Mouse (Mus musculus): ENCODE results near the gene Ubash3b. TPM values are rescaled to one million over a fixed set of nuclear protein-coding genes. Genes with fewer than 3 reads are reported as not detected.

Gene Ubash3b
- polyA plus RNA-seq (2014; fragmentation: Illumina TruSeq; extraction: RNeasy Lipid Tissue Mini Kit (QIAGEN cat#74804); ENCODE audit: low read depth, low replicate concordance), result 0.53 TPM

GRCm38 (mm10) chr9:41161413-41161812 is at the start of gene Ubash3b:
Ubash3b (minus strand) TSS chr9:41161697.

GRCm38 (mm10) chr9:41004415-41004814 is 157.1 kb downstream of the Ubash3b start, which contains the start of gene Crtam:
Crtam (minus strand) TSS chr9:41004628.

GRCm38 (mm10) chr9:40963586-40964417 is 197.7 kb downstream of the Ubash3b start, which contains the start of gene Jhy:
Jhy (minus strand) TSS chr9:40964118.

Other genes starting within 250 kb of the Ubash3b start
- gene Jhy, start 197.6 kb downstream of the Ubash3b start, polyA plus RNA-seq (2014; fragmentation: Illumina TruSeq; extraction: RNeasy Lipid Tissue Mini Kit (QIAGEN cat#74804); ENCODE audit: low read depth, low replicate concordance), result not detected
- gene Crtam, start 157.1 kb downstream of the Ubash3b start, polyA plus RNA-seq (2014; fragmentation: Illumina TruSeq; extraction: RNeasy Lipid Tissue Mini Kit (QIAGEN cat#74804); ENCODE audit: low read depth, low replicate concordance), result not detected

Data from liver, adult 10 weeks (tissue).